Mouse (Mus musculus) intestine, embryonic 16.5 days (tissue): ENCODE measurements around the gene Zzef1. TPM values are rescaled to one million over a fixed set of nuclear protein-coding genes. Genes with fewer than 3 reads are reported as not detected.

Experiments
- ATAC-seq: fragments of 200-750 bp; cut with Nextera tagmentation; 2 replicates; pipeline ENCODE4 v1.8.0; 2017; ENCODE audit warnings: moderate TSS enrichment, moderate library complexity
- H3K27ac ChIP-seq: fragments of 300-500 bp; sonication (generic); 2 replicates; pipeline ENCODE4 v1.5.1; 2014; ENCODE audit warnings: mild to moderate bottlenecking, low read length
- H3K27me3 ChIP-seq: fragments of 300-500 bp; sonication (generic); replicated peaks from 2 replicates; pipeline ENCODE4 v1.6.1; 2014; ENCODE audit warnings: low read length, control low read depth, mixed read lengths; ENCODE audit not compliant: control insufficient read depth, insufficient read depth
- H3K36me3 ChIP-seq: fragments of 300-500 bp; sonication (generic); 2 replicates; pipeline ENCODE4 v1.6.1; 2014; ENCODE audit warnings: low read length, control low read depth; ENCODE audit not compliant: control insufficient read depth, insufficient read depth
- H3K4me1 ChIP-seq: fragments of 300-500 bp; sonication (generic); 2 replicates; pipeline ENCODE4 v1.6.1; 2014; ENCODE audit warnings: low read length, control low read depth, mixed read lengths; ENCODE audit not compliant: control insufficient read depth, insufficient read depth
- H3K4me2 ChIP-seq: fragments of 300-500 bp; sonication (generic); 2 replicates; pipeline ENCODE4 v1.6.1; 2014; ENCODE audit warnings: low read depth, low read length, control low read depth
- H3K4me3 ChIP-seq: fragments of 300-500 bp; sonication (generic); 2 replicates; pipeline ENCODE4 v1.5.1; 2014; ENCODE audit warnings: mild to moderate bottlenecking, low read length
- H3K9ac ChIP-seq: fragments of 300-500 bp; sonication (generic); 2 replicates; pipeline ENCODE4 v1.6.1; 2014; ENCODE audit warnings: low read depth, low read length
- H3K9me3 ChIP-seq: fragments of 300-500 bp; sonication (generic); 2 replicates; pipeline ENCODE4 v1.6.1; 2016; ENCODE audit warnings: low read length, control low read depth; ENCODE audit not compliant: control insufficient read depth
- WGBS: fragments of 180-500 bp; shearing (Covaris S2); extraction: QIAGEN DNeasy Blood & Tissue Kit; methylation state at CpG from one replicate; pipeline ENCODE4 v1.1.7; 2014; 5-methylcytosine and 5-hydroxymethylcytosine counted together
- polyA plus RNA-seq: library from polyadenylated mRNA; unstranded; fragments of >200 nt; fragmentation: Nextera tagmentation; extraction: Ambion mirVana; gene quantifications from 2 replicates; pipeline ENCODE4 v1.2.1, GENCODE M21; 2015

Gene Zzef1
- polyA plus RNA-seq, 1 experiment from 2014 or later = 11.3 TPM

GRCm38 (mm10) chr11:72818067-72818466 is 22.0 kb downstream of the Zzef1 start:
- Histone ChIP-seq H3K9me3 (no peaks in the 10 kb centered on the region), H3K4me2 (no peak overlapping the region), H3K4me1 (no peaks in the 10 kb centered on the region), H3K9ac (no peak overlapping the region), H3K27me3 (no peaks in the 10 kb centered on the region), H3K36me3 (peaks cover 6% of the 10 kb centered on the region; the same call in 1 of the 2 replicates), H3K27ac (no peak overlapping the region), H3K4me3 (no peak overlapping the region)
- WGBS = 88% methylated on average over 7 of the region's 7 CpGs
- ATAC-seq = no peak

DNA sequence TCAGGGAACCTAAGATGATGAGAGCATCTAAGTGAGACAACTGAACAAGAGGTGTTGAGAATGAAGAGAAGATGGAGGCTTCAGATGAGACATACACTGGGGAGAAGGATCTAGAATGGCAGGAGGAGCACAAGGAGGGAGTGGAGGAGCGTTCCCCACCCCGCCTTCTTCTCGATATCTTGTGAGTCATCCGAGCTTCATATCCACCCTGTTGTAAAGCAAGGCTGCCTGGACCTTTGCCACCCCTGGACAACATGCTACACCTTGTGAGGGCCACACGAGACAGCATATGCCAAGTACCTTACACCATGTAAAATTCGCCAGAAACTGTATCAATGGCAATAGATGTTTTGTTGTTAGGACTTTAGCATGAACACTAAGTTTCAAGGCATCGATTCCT is 25.0 kb downstream of the Zzef1 start:
- no peaks in the 10 kb centered on the region for H3K9me3 ChIP-seq
- WGBS = 82% methylated on average over 7 of the region's 7 CpGs
- no peak overlapping the region for H3K9ac ChIP-seq
- no peaks in the 10 kb centered on the region for H3K4me1 ChIP-seq
- peak; percentile 66 for ATAC-seq
- H3K36me3 ChIP-seq = peaks cover 10% of the 10 kb centered on the region; the same call in 1 of the 2 replicates
- no peak overlapping the region for H3K4me3 ChIP-seq
- no peaks in the 10 kb centered on the region for H3K27me3 ChIP-seq
- no peak overlapping the region for H3K27ac ChIP-seq
- H3K4me2 ChIP-seq = no peak overlapping the region

DNA sequence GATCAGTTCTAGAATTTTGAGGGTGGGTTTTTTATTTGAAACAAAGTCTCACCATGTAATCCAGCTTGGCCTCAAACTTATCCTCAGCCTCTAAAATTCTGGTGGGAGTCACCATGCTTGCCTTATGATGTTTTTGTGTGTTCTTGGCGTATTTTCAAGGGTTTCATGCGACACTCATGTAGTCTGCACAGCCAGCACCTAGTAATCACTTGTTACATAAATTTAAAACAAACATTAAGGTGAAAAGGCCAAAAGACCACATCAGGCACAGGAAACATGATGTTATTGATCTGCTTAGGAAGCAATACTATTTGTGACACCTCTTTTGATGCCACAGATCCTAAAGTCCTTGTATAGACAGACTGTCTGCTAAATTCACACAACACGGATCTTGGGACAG is 33.8 kb downstream of the Zzef1 start:
- Histone ChIP-seq H3K27ac (no peak overlapping the region), H3K4me2 (no peak overlapping the region), H3K9ac (no peak overlapping the region), H3K9me3 (no peaks in the 10 kb centered on the region), H3K4me1 (no peaks in the 10 kb centered on the region), H3K27me3 (no peaks in the 10 kb centered on the region), H3K4me3 (no peak overlapping the region), H3K36me3 (peaks cover 15% of the 10 kb centered on the region; the same call in 1 of the 2 replicates)
- ATAC-seq = no peak
- WGBS = 85% methylated on average over 3 of the region's 3 CpGs

DNA sequence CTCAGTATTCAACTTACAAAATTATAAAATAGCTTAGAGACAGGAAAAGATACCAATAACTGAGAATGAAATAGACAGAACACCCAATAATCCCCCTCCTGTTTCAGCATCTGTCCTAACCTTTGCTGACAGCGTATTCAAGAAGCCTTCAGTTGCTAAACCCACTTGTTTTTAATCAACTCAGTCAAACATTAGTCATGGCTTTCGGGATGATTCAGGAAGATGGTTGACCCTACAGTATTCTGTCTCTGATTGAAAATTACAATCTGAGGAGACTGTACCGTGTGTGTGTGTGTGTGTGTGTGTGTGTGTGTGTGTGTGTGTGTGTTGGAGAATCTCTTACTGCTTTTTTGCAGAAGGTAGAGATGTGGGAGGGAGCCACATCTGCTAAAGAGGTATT is 46.7 kb downstream of the Zzef1 start:
- Histone ChIP-seq H3K36me3 (peaks cover 6% of the 10 kb centered on the region), H3K4me1 (no peaks in the 10 kb centered on the region), H3K4me3 (no peak overlapping the region), H3K9me3 (no peaks in the 10 kb centered on the region), H3K27ac (no peak overlapping the region), H3K4me2 (no peak overlapping the region), H3K27me3 (no peaks in the 10 kb centered on the region), H3K9ac (no peak overlapping the region)
- ATAC-seq = no peak
- 88% methylated on average over 3 of the region's 3 CpGs for WGBS

DNA sequence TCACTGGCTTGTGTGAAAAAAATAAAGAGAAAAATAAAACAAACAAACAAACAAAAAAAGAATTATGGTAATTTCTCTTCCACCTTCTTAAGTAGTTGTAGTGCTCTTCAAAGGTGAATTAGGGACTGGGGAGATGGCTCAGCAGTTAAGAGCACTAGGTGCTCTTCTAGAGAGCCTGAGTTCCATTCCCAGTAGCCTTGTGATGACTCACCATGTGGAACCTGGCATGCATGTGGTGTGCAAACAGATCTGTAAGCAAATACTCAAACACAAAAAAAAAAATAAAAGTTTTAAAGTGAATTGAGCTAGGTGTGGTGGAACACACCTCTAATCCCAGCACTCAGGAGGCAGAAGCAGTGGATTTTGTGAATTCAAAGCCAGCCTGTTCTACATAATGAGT is 47.5 kb downstream of the Zzef1 start:
- H3K4me1 ChIP-seq = no peaks in the 10 kb centered on the region
- no peak overlapping the region for H3K4me2 ChIP-seq
- no peak overlapping the region for H3K4me3 ChIP-seq
- H3K9ac ChIP-seq = no peak overlapping the region
- ATAC-seq = no peak
- H3K36me3 ChIP-seq = peaks cover 9% of the 10 kb centered on the region
- H3K27ac ChIP-seq = no peak overlapping the region
- no peaks in the 10 kb centered on the region for H3K27me3 ChIP-seq
- H3K9me3 ChIP-seq = no peaks in the 10 kb centered on the region

DNA sequence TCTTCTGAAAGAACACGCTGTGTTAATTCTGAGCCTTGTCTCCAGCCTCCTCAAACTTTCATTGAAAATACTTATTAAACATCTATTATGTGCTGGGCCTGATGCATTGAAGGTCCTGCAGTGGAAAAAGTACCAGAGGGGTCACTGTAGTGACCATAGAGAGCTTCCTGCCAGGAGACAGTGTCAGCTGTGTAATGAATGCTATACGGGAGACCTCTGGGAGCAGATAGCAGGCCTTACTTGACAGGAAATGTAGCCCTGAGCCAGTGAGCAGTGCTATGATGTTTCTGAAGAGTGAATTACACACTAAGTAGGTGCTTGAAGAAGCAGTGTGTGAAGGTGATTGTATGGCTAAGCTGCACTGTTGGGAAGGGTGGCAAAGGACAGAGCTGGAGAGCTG is 49.5 kb downstream of the Zzef1 start:
- Histone ChIP-seq H3K4me3 (no peak overlapping the region), H3K9ac (no peak overlapping the region), H3K9me3 (no peaks in the 10 kb centered on the region), H3K4me1 (peaks cover 2% of the 10 kb centered on the region; the same call in 1 of the 2 replicates), H3K4me2 (no peak overlapping the region), H3K27me3 (no peaks in the 10 kb centered on the region), H3K27ac (no peak overlapping the region), H3K36me3 (peaks cover 14% of the 10 kb centered on the region)
- ATAC-seq = no peak
- WGBS = 91% methylated on average over 2 of the region's 2 CpGs

DNA sequence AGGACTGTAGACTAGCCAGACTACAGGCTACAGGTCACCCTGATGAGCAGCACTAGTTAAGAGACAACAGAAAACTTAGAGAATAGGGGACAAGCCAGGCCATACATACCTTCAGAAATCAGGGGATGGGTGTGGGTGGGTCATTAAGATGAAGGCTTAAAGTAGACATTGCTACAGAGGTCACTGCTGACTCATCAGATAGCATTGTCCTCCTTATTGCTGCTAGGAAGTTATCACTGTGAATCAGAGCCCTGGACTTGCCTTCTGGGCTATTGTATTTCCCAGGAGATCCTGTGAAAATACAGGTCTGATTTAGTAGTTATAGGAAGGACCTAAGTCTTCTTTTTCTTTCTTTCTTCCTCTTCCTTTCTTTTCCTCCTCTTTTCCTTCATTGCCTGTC is 50.7 kb downstream of the Zzef1 start:
- no peak for ATAC-seq
- Histone ChIP-seq H3K27me3 (no peaks in the 10 kb centered on the region), H3K36me3 (peaks cover 18% of the 10 kb centered on the region), H3K4me1 (peaks cover 4% of the 10 kb centered on the region; the same call in 1 of the 2 replicates), H3K4me3 (no peak overlapping the region), H3K9ac (no peak overlapping the region), H3K27ac (no peak overlapping the region), H3K4me2 (no peak overlapping the region), H3K9me3 (no peaks in the 10 kb centered on the region)

GRCm38 (mm10) chr11:72847831-72848628 is 52.0 kb downstream of the Zzef1 start:
- no peak overlapping the region for H3K9ac ChIP-seq
- H3K4me2 ChIP-seq = no peak overlapping the region
- no peak overlapping the region for H3K27ac ChIP-seq
- H3K27me3 ChIP-seq = no peaks in the 10 kb centered on the region
- ATAC-seq = no peak
- H3K4me3 ChIP-seq = no peak overlapping the region
- peaks cover 23% of the 10 kb centered on the region for H3K36me3 ChIP-seq
- no peaks in the 10 kb centered on the region for H3K9me3 ChIP-seq
- 94% methylated on average over 1 of the region's 1 CpGs for WGBS
- H3K4me1 ChIP-seq = peaks cover 4% of the 10 kb centered on the region; the same call in 1 of the 2 replicates

GRCm38 (mm10) chr11:72850419-72851131 is 54.5 kb downstream of the Zzef1 start:
- WGBS = 83% methylated on average over 9 of the region's 9 CpGs
- H3K4me1 ChIP-seq = peaks cover 4% of the 10 kb centered on the region; the same call in 1 of the 2 replicates
- ATAC-seq = peak; percentile 88
- H3K27me3 ChIP-seq = no peaks in the 10 kb centered on the region
- peaks cover 20% of the 10 kb centered on the region for H3K36me3 ChIP-seq
- H3K9ac ChIP-seq = no peak overlapping the region
- no peak overlapping the region for H3K4me2 ChIP-seq
- H3K4me3 ChIP-seq = no peak overlapping the region
- no peaks in the 10 kb centered on the region for H3K9me3 ChIP-seq
- H3K27ac ChIP-seq = no peak overlapping the region
